Mouse (Mus musculus): ENCODE results near the gene Fbxl13.

DNA sequence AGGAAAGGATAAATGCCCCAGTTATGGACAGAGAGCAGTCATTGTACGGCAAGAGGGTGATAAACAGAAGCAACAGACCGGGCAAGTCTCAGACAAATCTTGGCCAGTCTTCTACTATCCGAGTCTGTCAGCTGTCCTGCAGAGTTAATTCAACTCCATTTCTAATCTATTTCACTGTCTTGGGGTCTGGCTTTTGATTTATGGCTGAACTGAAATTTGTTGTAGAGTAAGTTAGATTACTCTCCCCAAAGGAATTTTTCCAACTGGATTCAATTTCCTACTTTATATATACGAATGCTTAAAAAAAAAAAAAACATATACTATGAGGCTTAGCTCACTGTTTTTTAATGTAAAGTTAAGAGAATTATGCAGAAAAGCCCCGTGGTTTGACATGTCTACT lies 158.6 kb downstream of the Fbxl13 start:
- TF ChIP-seq CTCF (IDR thresholded peaks at IDR 0.05; ENCODE audit: low read depth) (no peak), EP300 (IDR thresholded peaks at IDR 0.05; ENCODE audit: low read depth) (no peak)

All from liver, embryonic 14.5 days (tissue).